Mouse (Mus musculus) heart, embryonic 12.5 days (tissue): Measurements from ENCODE around the gene Faf2. TPM values are rescaled to one million over a fixed set of nuclear protein-coding genes. Genes with fewer than 3 reads are reported as not detected.

ENCODE experiments used
- ATAC-seq: fragments of 200-750 bp; cut with Nextera tagmentation; 2 replicates; pipeline ENCODE4 v1.8.0; 2017; ENCODE audit warnings: moderate TSS enrichment, moderate library complexity; ENCODE audit not compliant: insufficient number of reproducible peaks, low FRiP score
- H3K27ac ChIP-seq: fragments of 300-500 bp; sonication (generic); 2 replicates; pipeline ENCODE4 v1.5.1; 2016; ENCODE audit warnings: mild to moderate bottlenecking, moderate library complexity; ENCODE audit not compliant: poor library complexity, severe bottlenecking
- H3K27me3 ChIP-seq: fragments of 300-500 bp; sonication (generic); replicated peaks from 2 replicates; pipeline ENCODE4 v1.6.1; 2016; ENCODE audit warnings: mild to moderate bottlenecking, moderate library complexity
- H3K36me3 ChIP-seq: fragments of 300-500 bp; sonication (generic); 2 replicates; pipeline ENCODE4 v1.6.1; 2016; ENCODE audit warnings: mild to moderate bottlenecking, moderate library complexity
- H3K4me1 ChIP-seq: fragments of 300-500 bp; sonication (generic); replicated peaks from 2 replicates; pipeline ENCODE4 v1.6.1; 2016; ENCODE audit warnings: mild to moderate bottlenecking
- H3K4me2 ChIP-seq: fragments of 300-500 bp; sonication (generic); 2 replicates; pipeline ENCODE4 v1.6.1; 2016; ENCODE audit warnings: mild to moderate bottlenecking, moderate library complexity
- H3K4me3 ChIP-seq: fragments of 300-500 bp; sonication (generic); 2 replicates; pipeline ENCODE4 v1.5.1; 2016; ENCODE audit warnings: mild to moderate bottlenecking
- H3K9ac ChIP-seq: fragments of 300-500 bp; sonication (generic); 2 replicates; pipeline ENCODE4 v1.6.1; 2016; ENCODE audit warnings: mild to moderate bottlenecking, moderate library complexity
- H3K9me3 ChIP-seq: fragments of 300-500 bp; sonication (generic); replicated peaks from 2 replicates; pipeline ENCODE4 v1.6.1; 2016; ENCODE audit warnings: mild to moderate bottlenecking, moderate library complexity
- WGBS: fragments of 180-500 bp; shearing (Covaris S2); methylation state at CpG from one replicate; pipeline ENCODE4 v1.1.7; 2016; 5-methylcytosine and 5-hydroxymethylcytosine counted together
- polyA plus RNA-seq: library from polyadenylated mRNA; unstranded; fragments of >200 nt; fragmentation: Nextera tagmentation; extraction: Ambion mirVana; gene quantifications from 2 replicates; pipeline ENCODE4 v1.2.1, GENCODE M21; 2016

Gene Faf2
- polyA plus RNA-seq, 1 experiment from 2014 or later = 48.8 TPM

DNA sequence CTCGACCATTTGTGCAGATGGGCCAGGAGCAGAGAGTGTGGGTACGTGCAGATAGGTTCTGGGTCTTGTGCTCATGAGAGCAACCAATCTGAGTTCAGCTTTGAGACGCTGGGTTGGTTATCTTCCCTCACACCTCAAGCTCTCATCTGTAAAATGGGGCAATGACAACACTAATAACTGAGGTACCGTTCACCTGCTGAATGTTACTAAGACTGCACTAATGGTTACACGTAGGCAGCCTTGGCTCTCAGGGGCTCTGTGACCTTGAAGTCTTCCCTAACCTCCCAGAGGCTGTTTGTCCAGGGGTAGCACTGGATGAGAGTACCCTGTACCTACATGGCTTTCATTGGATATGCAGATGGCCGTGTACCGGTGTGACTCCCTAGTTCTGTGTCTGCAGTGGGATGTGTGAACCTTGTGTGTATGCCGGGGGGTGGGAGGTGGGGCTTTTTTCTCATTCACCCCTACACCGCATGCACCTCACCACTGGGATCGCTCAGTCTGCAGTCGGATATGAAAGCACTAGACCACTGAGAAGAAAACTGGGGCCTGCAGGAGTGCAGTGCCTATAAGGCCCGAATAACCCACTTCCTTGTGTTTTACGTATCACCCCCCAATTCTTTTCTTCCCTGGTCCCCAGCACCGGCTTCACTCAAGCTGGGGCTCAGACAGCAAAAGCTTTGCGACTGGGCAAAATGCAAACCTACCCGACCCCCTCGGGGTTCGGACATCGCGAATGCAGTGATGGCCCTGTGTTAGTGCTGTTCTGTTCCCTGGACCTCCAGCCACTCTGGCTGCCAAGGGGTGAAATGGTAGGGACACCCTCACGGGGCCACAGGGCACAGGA, 71.3 kb downstream of the Faf2 start:
- no peaks in the 10 kb centered on the region for H3K27me3 ChIP-seq
- ATAC-seq = no peak
- WGBS = 8% methylated on average over 21 of the region's 21 CpGs
- peak overlapping the region; percentile 91 for H3K9ac ChIP-seq
- H3K27ac ChIP-seq = peak overlapping the region; percentile 89
- no peaks in the 10 kb centered on the region for H3K36me3 ChIP-seq
- peaks cover 36% of the 10 kb centered on the region for H3K4me1 ChIP-seq
- H3K4me3 ChIP-seq = peak overlapping the region; percentile 89
- H3K4me2 ChIP-seq = peak overlapping the region; percentile 96
- H3K9me3 ChIP-seq = no peaks in the 10 kb centered on the region

- WGBS = under 1% methylated on average over 87 of the region's 92 CpGs
Measured at GRCm38 (mm10) chr13:54693558-54694347, 72.2 kb downstream of the Faf2 start, which contains the start of gene Rnf44. Gene Rnf44 (minus strand): TSS chr13:54693907.

GRCm38 (mm10) chr13:54694348-54695060, 72.9 kb downstream of the Faf2 start:
- Histone ChIP-seq H3K36me3 (no peaks in the 10 kb centered on the region), H3K4me1 (peaks cover 27% of the 10 kb centered on the region), H3K4me2 (peak overlapping the region; percentile 66), H3K27ac (peak overlapping the region; percentile 89), H3K27me3 (no peaks in the 10 kb centered on the region), H3K4me3 (peak overlapping the region; percentile 89), H3K9me3 (no peaks in the 10 kb centered on the region), H3K9ac (peak overlapping the region; percentile 67)
- ATAC-seq = peak; percentile 78
- WGBS = 14% methylated on average over 26 of the region's 26 CpGs

More at GRCm38 (mm10) chr13:54693558-54694347, 72.2 kb downstream of the Faf2 start, which contains the start of gene Rnf44:
- Histone ChIP-seq H3K36me3 (no peaks in the 10 kb centered on the region), H3K9ac (peak within 1 kb of the TSS; percentile 91), H3K4me1 (peaks cover 30% of the 10 kb centered on the region), H3K4me2 (peak within 1 kb of the TSS; percentile 96), H3K27me3 (no peaks in the 10 kb centered on the region), H3K4me3 (peak within 1 kb of the TSS; percentile 89), H3K9me3 (no peaks in the 10 kb centered on the region), H3K27ac (peak within 1 kb of the TSS; percentile 89)
- peak; percentile 99 for ATAC-seq

DNA sequence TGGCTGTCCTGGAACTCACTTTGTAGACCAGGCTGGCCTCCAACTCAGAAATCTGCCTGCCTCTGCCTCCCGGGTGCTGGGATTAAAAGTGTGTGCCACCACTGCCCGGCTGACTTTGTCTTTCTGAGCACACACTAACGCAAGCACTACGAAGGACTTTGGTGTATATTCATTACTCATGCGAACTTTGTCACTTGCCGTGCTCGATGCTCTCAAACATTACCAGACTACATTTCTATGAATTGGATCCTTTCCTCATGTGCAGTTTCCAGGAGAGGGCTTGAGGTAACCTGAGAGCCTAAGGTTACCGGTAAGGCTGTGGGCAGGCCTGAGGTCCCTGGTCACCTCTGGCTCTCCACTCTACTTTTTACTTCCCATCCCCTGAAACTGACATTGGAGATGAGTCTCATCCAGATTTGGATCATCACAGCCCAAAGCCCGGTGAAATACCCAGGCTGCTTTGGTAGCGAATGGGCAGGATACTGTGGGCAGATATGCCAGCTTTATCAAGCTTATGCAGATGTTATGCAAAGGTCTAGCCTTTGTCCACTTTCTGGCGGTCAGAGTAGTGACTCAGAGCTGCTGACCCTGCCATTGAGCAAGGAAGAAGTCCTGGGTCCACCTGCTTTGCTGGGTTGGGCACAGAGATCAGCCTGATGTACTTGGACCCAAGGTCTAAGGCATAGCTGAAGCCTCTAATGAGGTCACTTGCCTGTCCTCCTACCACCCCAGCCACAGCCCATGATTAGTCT, 74.1 kb downstream of the Faf2 start:
- WGBS = 84% methylated on average over 11 of the region's 11 CpGs
- Histone ChIP-seq H3K9ac (no peak overlapping the region), H3K4me3 (no peak overlapping the region), H3K9me3 (no peaks in the 10 kb centered on the region), H3K27me3 (no peaks in the 10 kb centered on the region), H3K27ac (no peak overlapping the region), H3K4me2 (no peak overlapping the region), H3K4me1 (peaks cover 23% of the 10 kb centered on the region), H3K36me3 (no peaks in the 10 kb centered on the region)
- ATAC-seq = no peak

DNA sequence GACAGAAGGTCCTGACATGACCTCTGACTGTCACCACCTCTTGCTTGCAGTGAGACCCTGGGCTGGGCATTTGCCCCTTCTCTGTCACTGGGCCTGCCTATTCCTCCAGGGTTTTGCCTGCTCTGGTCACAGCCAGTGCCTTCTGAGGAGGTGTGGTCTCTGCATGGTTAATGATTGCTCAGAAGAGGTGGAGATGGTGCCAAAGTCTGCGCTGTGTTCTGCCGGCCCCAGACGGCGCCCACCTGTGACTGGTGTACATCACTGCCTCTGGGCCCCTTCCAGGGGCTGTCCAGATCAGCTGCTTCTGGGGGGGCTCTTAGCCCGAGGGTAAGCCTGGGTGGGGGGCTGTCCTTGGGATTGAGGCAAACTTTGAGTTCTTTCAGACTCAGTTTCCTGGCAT, 79.7 kb downstream of the Faf2 start, which contains the start of gene Cdhr2:
Cdhr2 (plus strand) TSS at position 219 of the 400 bp plus-strand sequence.
- no peaks in the 10 kb centered on the region for H3K36me3 ChIP-seq
- H3K27me3 ChIP-seq = 0 out of 2 replicates have a peak, but pooled peaks cover 15% of the 10 kb centered on the region
- H3K4me2 ChIP-seq = no peak within 1 kb of the TSS
- no peaks in the 10 kb centered on the region for H3K9me3 ChIP-seq
- H3K4me1 ChIP-seq = no peaks in the 10 kb centered on the region
- 75% methylated on average over 5 of the region's 5 CpGs for WGBS
- no peak within 1 kb of the TSS for H3K9ac ChIP-seq
- no peak within 1 kb of the TSS for H3K27ac ChIP-seq
- no peak for ATAC-seq
- H3K4me3 ChIP-seq = no peak within 1 kb of the TSS

- no peak for ATAC-seq
- Histone ChIP-seq H3K36me3 (no peaks in the 10 kb centered on the region), H3K9ac (no peak overlapping the region), H3K4me3 (no peak overlapping the region), H3K27ac (no peak overlapping the region), H3K9me3 (no peaks in the 10 kb centered on the region), H3K4me2 (no peak overlapping the region), H3K4me1 (no peaks in the 10 kb centered on the region), H3K27me3 (peaks cover 15% of the 10 kb centered on the region; the same call in 1 of the 2 replicates)
- 61% methylated on average over 7 of the region's 7 CpGs for WGBS
Measured at GRCm38 (mm10) chr13:54702507-54702906, 80.9 kb downstream of the Faf2 start.

DNA sequence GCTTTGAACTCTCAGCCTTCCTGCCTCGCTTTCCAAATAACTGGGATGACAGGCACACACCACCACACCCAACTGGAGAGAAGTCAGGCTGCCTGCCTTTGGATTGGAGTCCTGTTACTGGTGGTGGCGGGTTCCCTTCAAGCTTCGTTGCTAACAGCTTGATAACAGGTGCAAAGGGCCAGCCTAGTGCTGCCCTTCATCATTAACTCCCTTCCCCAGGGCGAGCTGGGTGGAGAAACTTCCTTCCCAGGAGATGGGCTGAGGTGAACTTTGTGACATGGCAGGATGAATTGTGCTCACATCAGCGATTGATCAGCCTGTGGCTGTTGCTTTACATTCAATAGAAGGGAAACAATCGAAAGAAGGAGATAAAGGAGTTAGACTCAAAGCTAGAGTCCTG, 83.3 kb downstream of the Faf2 start:
- no peaks in the 10 kb centered on the region for H3K4me1 ChIP-seq
- no peak overlapping the region for H3K9ac ChIP-seq
- H3K4me2 ChIP-seq = no peak overlapping the region
- H3K36me3 ChIP-seq = no peaks in the 10 kb centered on the region
- 45% methylated on average over 6 of the region's 6 CpGs for WGBS
- ATAC-seq = no peak
- no peak overlapping the region for H3K4me3 ChIP-seq
- H3K27me3 ChIP-seq = peaks cover 20% of the 10 kb centered on the region; the same call in 1 of the 2 replicates
- H3K9me3 ChIP-seq = no peaks in the 10 kb centered on the region
- no peak overlapping the region for H3K27ac ChIP-seq

DNA sequence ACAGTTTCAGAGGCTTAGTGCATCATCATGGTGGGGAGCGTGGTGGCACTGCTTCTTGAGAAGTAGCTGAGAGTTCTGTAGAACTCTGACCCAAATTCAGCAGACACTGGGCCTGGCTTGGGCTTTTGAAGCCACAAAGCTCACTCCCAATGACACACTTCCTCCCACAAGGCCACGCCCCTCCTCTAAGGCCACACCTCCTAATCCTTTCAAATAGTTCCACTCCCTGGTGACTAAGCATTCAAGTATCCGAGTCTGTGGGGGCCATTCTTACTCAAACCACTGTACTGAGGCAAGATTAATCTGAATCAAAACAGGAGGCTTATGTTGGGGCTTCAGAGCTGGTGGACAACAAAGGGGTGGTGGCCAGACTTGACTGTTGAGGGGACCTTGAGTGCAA, 89.3 kb downstream of the Faf2 start:
- no peak for ATAC-seq
- no peaks in the 10 kb centered on the region; the same call in 1 of the 2 replicates for H3K9me3 ChIP-seq
- 65% methylated on average over 3 of the region's 3 CpGs for WGBS
- H3K4me3 ChIP-seq = no peak overlapping the region
- H3K9ac ChIP-seq = no peak overlapping the region
- H3K27me3 ChIP-seq = peaks cover 20% of the 10 kb centered on the region
- H3K36me3 ChIP-seq = no peaks in the 10 kb centered on the region
- no peak overlapping the region for H3K4me2 ChIP-seq
- H3K27ac ChIP-seq = no peak overlapping the region
- no peaks in the 10 kb centered on the region for H3K4me1 ChIP-seq
